Mouse (Mus musculus): Measurements from ENCODE around the gene Barhl2. TPM values are rescaled to one million over a fixed set of nuclear protein-coding genes. Genes with fewer than 3 reads are reported as not detected.

Barhl2 gene
- polyA plus RNA-seq, 1 experiment = not detected

DNA sequence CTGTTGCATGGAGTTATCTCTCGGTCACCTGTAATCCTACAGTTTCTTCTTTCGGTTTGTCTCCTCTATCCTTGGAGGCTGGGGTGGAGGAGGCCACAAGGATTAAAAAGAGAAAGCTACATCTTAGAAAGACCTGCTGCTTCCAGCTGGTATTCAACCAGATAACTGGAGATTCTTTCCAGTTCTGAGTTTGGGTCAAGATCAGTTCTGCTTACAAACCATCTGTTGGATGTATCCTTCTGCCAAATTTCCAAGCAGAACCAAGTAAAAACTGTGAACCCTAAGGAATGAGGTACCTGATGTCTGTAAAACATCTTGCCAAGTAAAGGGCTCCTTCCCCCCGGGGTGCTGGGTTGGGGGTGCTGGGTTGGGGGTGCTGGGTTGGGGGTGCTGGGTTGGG, 12.3 kb downstream of the Barhl2 start:
- no peaks in the 10 kb centered on the region for H3K4me1 ChIP-seq (ENCODE audit: control insufficient read depth, insufficient read depth, insufficient read length, low read length)
- no peak overlapping the region for H3K27ac ChIP-seq (ENCODE audit: insufficient read depth, low read depth, low read length)
- 82% methylated on average over 3 of the region's 3 CpGs for WGBS
- H3K27me3 ChIP-seq (ENCODE audit: control insufficient read depth, insufficient read depth, low read length) = peaks cover 40% of the 10 kb centered on the region
- H3K4me3 ChIP-seq (ENCODE audit: low read depth, low read length) = no peak overlapping the region
- H3K36me3 ChIP-seq (ENCODE audit: control insufficient read depth, insufficient read depth, low read length) = no peaks in the 10 kb centered on the region
- no peak for TF ChIP-seq POLR2A (IDR thresholded peaks at IDR 0.05; ENCODE audit: low read depth, low read length)
- no peak for TF ChIP-seq CTCF (IDR thresholded peaks at IDR 0.05; ENCODE audit: extremely low read depth, insufficient read length, insufficient replicate concordance, low read depth, low read length)

DNA sequence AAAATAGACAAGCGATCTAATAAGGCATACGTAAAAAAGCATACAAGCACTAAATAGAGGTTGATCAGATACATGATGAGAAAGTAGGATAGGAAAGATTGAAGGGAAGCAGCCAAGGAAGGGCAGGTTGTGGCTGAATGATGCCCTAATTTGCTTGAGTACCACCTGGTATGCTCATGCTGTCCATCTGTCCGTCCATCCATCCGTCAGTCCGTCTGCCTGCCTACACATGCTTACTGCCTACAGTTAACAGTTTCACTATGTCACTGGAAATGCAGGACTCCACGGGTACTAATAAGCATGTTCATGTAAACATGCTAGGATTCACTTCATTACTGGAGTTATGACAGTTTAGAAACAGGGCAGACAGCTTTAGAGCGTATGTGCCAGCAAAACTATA, 19.1 kb downstream of the Barhl2 start:
- H3K36me3 ChIP-seq (ENCODE audit: control insufficient read depth, insufficient read depth, low read length) = no peaks in the 10 kb centered on the region
- 84% methylated on average over 7 of the region's 7 CpGs for WGBS
- TF ChIP-seq POLR2A (IDR thresholded peaks at IDR 0.05; ENCODE audit: low read depth, low read length) (no peak), CTCF (IDR thresholded peaks at IDR 0.05; ENCODE audit: extremely low read depth, insufficient read length, insufficient replicate concordance, low read depth, low read length) (no peak)
- no peaks in the 10 kb centered on the region for H3K4me1 ChIP-seq (ENCODE audit: control insufficient read depth, insufficient read depth, insufficient read length, low read length)
- H3K27me3 ChIP-seq (ENCODE audit: control insufficient read depth, insufficient read depth, low read length) = no peaks in the 10 kb centered on the region
- H3K4me3 ChIP-seq (ENCODE audit: low read depth, low read length) = no peak overlapping the region
- H3K27ac ChIP-seq (ENCODE audit: insufficient read depth, low read depth, low read length) = no peak overlapping the region

DNA sequence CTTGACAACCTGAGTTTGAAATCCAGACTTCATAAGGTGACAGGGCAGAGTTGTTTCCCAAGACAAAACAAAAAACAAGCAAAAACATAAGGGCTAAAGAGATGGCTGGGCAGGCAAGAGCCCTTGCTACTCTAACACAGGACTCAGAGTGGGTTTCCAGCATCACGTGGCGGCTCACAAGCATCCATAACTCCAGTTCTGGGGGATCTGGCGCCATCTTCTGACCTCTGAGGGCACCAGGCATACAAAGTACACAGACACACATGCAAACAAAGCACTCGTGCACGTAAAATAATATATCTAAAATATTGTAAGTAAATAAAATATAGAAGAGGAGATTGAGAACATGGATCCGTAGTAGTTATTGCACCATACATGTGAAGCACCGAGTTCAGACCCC, 31.9 kb downstream of the Barhl2 start:
- Histone ChIP-seq H3K27me3 (ENCODE audit: control insufficient read depth, insufficient read depth, low read length) (no peaks in the 10 kb centered on the region), H3K36me3 (ENCODE audit: control insufficient read depth, insufficient read depth, low read length) (no peaks in the 10 kb centered on the region), H3K4me1 (ENCODE audit: control insufficient read depth, insufficient read depth, insufficient read length, low read length) (no peaks in the 10 kb centered on the region), H3K4me3 (ENCODE audit: low read depth, low read length) (no peak overlapping the region), H3K27ac (ENCODE audit: insufficient read depth, low read depth, low read length) (no peak overlapping the region)
- no peak for TF ChIP-seq POLR2A (IDR thresholded peaks at IDR 0.05; ENCODE audit: low read depth, low read length)
- TF ChIP-seq CTCF (IDR thresholded peaks at IDR 0.05; ENCODE audit: extremely low read depth, insufficient read length, insufficient replicate concordance, low read depth, low read length) = no peak
- WGBS = 65% methylated on average over 7 of the region's 7 CpGs

DNA sequence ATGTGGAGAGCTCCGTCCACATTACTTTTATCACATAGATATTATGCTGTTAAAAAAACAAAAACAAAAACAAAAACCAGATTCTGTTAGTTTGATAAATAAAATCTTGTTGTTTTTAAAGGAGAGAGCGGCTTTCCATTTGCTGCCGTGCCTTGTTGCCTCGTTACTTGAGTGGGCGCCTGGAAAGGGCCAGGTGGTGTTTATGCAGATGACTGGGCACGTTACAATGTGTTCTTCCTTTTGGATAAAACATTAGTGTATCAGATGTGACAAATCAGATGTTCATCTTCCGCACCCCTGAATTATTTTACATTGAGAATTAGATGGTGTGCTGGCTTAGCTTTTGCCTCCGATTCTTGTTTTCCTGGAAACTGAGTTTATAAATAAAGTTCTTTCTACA, 37.1 kb downstream of the Barhl2 start:
- Histone ChIP-seq H3K27ac (ENCODE audit: insufficient read depth, low read depth, low read length) (no peak overlapping the region), H3K4me1 (ENCODE audit: control insufficient read depth, insufficient read depth, insufficient read length, low read length) (no peaks in the 10 kb centered on the region), H3K36me3 (ENCODE audit: control insufficient read depth, insufficient read depth, low read length) (no peaks in the 10 kb centered on the region), H3K4me3 (ENCODE audit: low read depth, low read length) (no peak overlapping the region), H3K27me3 (ENCODE audit: control insufficient read depth, insufficient read depth, low read length) (no peaks in the 10 kb centered on the region)
- no peak for TF ChIP-seq CTCF (IDR thresholded peaks at IDR 0.05; ENCODE audit: extremely low read depth, insufficient read length, insufficient replicate concordance, low read depth, low read length)
- no peak for TF ChIP-seq POLR2A (IDR thresholded peaks at IDR 0.05; ENCODE audit: low read depth, low read length)
- 83% methylated on average over 8 of the region's 8 CpGs for whole genome bisulfite sequencing

DNA sequence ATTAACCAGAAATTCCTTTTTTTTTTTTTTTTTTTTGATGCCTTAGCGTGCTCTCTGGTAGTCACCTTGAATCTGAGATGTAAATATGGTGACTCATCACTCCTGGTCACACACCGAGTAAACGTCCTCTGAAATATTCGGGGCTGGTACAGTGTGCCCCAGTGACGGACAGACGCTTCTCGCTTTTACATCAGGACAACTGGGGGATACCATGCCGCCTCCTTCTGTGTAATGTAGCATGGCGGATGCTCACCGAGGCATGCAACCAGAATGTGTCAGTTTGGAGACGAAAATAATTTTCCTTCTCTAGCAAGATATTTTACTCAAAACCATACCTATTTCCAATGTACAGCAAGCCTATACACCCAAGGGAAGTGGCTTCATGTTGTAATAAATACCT, 37.6 kb downstream of the Barhl2 start:
- Histone ChIP-seq H3K4me3 (ENCODE audit: low read depth, low read length) (no peak overlapping the region), H3K36me3 (ENCODE audit: control insufficient read depth, insufficient read depth, low read length) (no peaks in the 10 kb centered on the region), H3K27me3 (ENCODE audit: control insufficient read depth, insufficient read depth, low read length) (no peaks in the 10 kb centered on the region), H3K4me1 (ENCODE audit: control insufficient read depth, insufficient read depth, insufficient read length, low read length) (no peaks in the 10 kb centered on the region), H3K27ac (ENCODE audit: insufficient read depth, low read depth, low read length) (no peak overlapping the region)
- no peak for TF ChIP-seq POLR2A (IDR thresholded peaks at IDR 0.05; ENCODE audit: low read depth, low read length)
- WGBS = 82% methylated on average over 11 of the region's 11 CpGs

DNA sequence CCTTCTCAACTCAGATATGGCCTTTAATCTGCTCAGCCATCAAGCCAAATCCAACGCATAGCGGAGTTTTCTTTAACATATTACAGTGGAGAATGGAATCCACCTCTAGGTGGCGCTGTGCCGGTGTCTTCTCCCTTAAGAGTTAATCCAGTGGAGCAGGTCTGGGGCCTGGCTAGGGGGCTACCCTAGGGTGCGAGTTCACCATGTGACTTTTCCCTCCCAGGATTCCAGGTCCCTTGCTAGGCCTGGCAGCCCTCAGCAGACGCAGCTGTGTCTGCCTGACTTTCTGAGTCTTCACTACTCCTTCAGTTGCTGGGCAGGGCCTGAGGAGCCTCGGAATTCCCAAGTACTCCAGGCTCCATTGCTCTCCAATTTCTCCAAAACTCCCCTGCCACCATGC, 40.8 kb downstream of the Barhl2 start:
- H3K27me3 ChIP-seq (ENCODE audit: control insufficient read depth, insufficient read depth, low read length) = no peaks in the 10 kb centered on the region
- 41% methylated on average over 7 of the region's 7 CpGs for WGBS
- no peaks in the 10 kb centered on the region for H3K4me1 ChIP-seq (ENCODE audit: control insufficient read depth, insufficient read depth, insufficient read length, low read length)
- no peak for TF ChIP-seq CTCF (IDR thresholded peaks at IDR 0.05; ENCODE audit: extremely low read depth, insufficient read length, insufficient replicate concordance, low read depth, low read length)
- TF ChIP-seq POLR2A (IDR thresholded peaks at IDR 0.05; ENCODE audit: low read depth, low read length) = no peak
- H3K36me3 ChIP-seq (ENCODE audit: control insufficient read depth, insufficient read depth, low read length) = no peaks in the 10 kb centered on the region
- no peak overlapping the region for H3K27ac ChIP-seq (ENCODE audit: insufficient read depth, low read depth, low read length)
- no peak overlapping the region for H3K4me3 ChIP-seq (ENCODE audit: low read depth, low read length)

DNA sequence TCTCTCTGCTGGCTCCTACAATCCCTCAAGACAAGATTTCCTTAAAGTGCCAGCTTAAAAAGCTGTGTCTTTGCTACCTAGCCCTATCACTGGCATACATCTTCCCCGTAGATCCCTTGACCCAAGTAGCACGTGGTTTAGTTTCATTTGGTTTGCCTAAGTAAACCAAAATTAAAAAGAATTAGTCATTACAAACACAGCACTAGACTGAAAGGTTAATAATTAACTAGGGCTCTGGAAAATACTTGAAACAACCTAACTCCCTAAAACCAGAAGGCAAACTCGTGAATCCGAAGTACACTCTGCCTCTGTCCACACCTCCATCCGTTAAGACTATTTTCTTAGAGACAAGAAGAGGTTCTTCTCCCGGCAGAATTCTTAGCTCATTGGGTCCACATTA, 41.4 kb downstream of the Barhl2 start:
- TF ChIP-seq CTCF (IDR thresholded peaks at IDR 0.05; ENCODE audit: extremely low read depth, insufficient read length, insufficient replicate concordance, low read depth, low read length) = no peak
- TF ChIP-seq POLR2A (IDR thresholded peaks at IDR 0.05; ENCODE audit: low read depth, low read length) = no peak
- WGBS = 24% methylated on average over 6 of the region's 6 CpGs

DNA sequence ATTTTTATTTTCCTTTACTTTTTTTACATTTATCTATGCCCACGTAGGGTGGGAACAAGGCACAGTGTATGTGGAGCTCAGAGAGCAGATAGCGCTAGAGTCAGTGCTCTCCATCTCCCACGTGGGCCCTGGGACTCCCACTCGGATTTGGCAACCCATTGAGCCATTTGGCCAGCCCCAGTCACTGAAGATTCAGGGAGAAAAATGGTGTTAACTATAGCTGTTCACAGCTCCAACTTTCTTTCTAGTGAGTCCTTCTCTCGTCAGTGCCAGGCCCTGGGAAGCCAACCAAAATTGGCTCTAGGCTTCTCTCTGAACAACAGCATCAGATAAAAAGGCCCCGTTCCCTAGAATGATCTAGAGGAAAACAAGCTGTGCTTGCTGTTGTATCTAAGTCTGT, 42.2 kb downstream of the Barhl2 start:
- WGBS = 78% methylated on average over 6 of the region's 6 CpGs
- Histone ChIP-seq H3K27ac (ENCODE audit: insufficient read depth, low read depth, low read length) (no peak overlapping the region), H3K4me1 (ENCODE audit: control insufficient read depth, insufficient read depth, insufficient read length, low read length) (no peaks in the 10 kb centered on the region), H3K27me3 (ENCODE audit: control insufficient read depth, insufficient read depth, low read length) (no peaks in the 10 kb centered on the region), H3K36me3 (ENCODE audit: control insufficient read depth, insufficient read depth, low read length) (no peaks in the 10 kb centered on the region), H3K4me3 (ENCODE audit: low read depth, low read length) (no peak overlapping the region)
- TF ChIP-seq POLR2A (IDR thresholded peaks at IDR 0.05; ENCODE audit: low read depth, low read length) (no peak), CTCF (IDR thresholded peaks at IDR 0.05; ENCODE audit: extremely low read depth, insufficient read length, insufficient replicate concordance, low read depth, low read length) (no peak)

More for the DNA sequence above, 41.4 kb downstream of the Barhl2 start:
- H3K4me1 ChIP-seq (ENCODE audit: control insufficient read depth, insufficient read depth, insufficient read length, low read length) = no peaks in the 10 kb centered on the region
- no peaks in the 10 kb centered on the region for H3K27me3 ChIP-seq (ENCODE audit: control insufficient read depth, insufficient read depth, low read length)
- no peak overlapping the region for H3K27ac ChIP-seq (ENCODE audit: insufficient read depth, low read depth, low read length)
- H3K36me3 ChIP-seq (ENCODE audit: control insufficient read depth, insufficient read depth, low read length) = no peaks in the 10 kb centered on the region
- H3K4me3 ChIP-seq (ENCODE audit: low read depth, low read length) = no peak overlapping the region

Data from small intestine, adult 2 months (tissue).